Mouse (Mus musculus) small intestine, adult 2 months (tissue): ENCODE measurements around the gene Kif26a. TPM values are rescaled to one million over a fixed set of nuclear protein-coding genes. Genes with fewer than 3 reads are reported as not detected.

Source experiments
- H3K27ac ChIP-seq: fragments of 200-500 bp; 2 replicates; pipeline ENCODE4 v1.5.1; 2012; ENCODE audit warnings: low read depth, low read length, control low read depth, inconsistent platforms; ENCODE audit not compliant: insufficient read depth
- H3K27me3 ChIP-seq: fragments of 200-500 bp; 2 replicates; pipeline ENCODE4 v1.6.1; 2012; ENCODE audit warnings: mild to moderate bottlenecking, moderate library complexity, low read length, inconsistent platforms; ENCODE audit not compliant: control insufficient read depth, insufficient read depth
- H3K36me3 ChIP-seq: fragments of 200-500 bp; 2 replicates; pipeline ENCODE4 v1.6.1; 2012; ENCODE audit warnings: mild to moderate bottlenecking, low read length, control low read depth, inconsistent platforms; ENCODE audit not compliant: control insufficient read depth, insufficient read depth
- H3K4me1 ChIP-seq: fragments of 200-500 bp; 2 replicates; pipeline ENCODE4 v1.6.1; 2012; ENCODE audit warnings: low read length, inconsistent platforms, mixed read lengths; ENCODE audit not compliant: control insufficient read depth, insufficient read depth, insufficient read length
- H3K4me3 ChIP-seq: fragments of 200-500 bp; 2 replicates; pipeline ENCODE4 v1.5.1; 2012; ENCODE audit warnings: low read depth, mild to moderate bottlenecking, control low read depth, inconsistent platforms, low read length, moderate library complexity
- CTCF ChIP-seq: fragments of 200-500 bp; IDR thresholded peaks from 2 replicates; pipeline ENCODE4 v1.5.1; 2012; ENCODE audit warnings: low read depth, mild to moderate bottlenecking, control low read depth, inconsistent platforms, low read length, moderate library complexity, mixed read lengths; ENCODE audit not compliant: insufficient replicate concordance, insufficient read length; ENCODE audit errors: extremely low read depth
- POLR2A ChIP-seq: fragments of 200-500 bp; IDR thresholded peaks from 2 replicates; pipeline ENCODE4 v1.6.1; 2012; ENCODE audit warnings: low read depth, mild to moderate bottlenecking, control low read depth, inconsistent platforms, low read length, moderate library complexity
- WGBS: fragments of 180-500 bp; shearing (Covaris S2); methylation state at CpG from one replicate; pipeline ENCODE4 v1.1.7; 2018; 5-methylcytosine and 5-hydroxymethylcytosine counted together
- polyA plus RNA-seq: library from polyadenylated mRNA; depleted of rRNA; stranded (reverse); fragments of >200 nt; gene quantifications from 2 replicates; pipeline ENCODE4 v1.2.3, GENCODE M21; 2012

Kif26a gene
- polyA plus RNA-seq, 1 experiment: 2.7 TPM

GRCm38 (mm10) chr12:112207163-112207562 lies 61.2 kb downstream of the Kif26a start:
- 77% methylated on average over 2 of the region's 2 CpGs for WGBS
- no peak overlapping the region for H3K27ac ChIP-seq

GRCm38 (mm10) chr12:112207734-112208133 lies 61.7 kb downstream of the Kif26a start:
- Histone ChIP-seq H3K4me1 (no peaks in the 10 kb centered on the region), H3K27me3 (no peaks in the 10 kb centered on the region), H3K27ac (no peak overlapping the region), H3K4me3 (no peak overlapping the region), H3K36me3 (no peaks in the 10 kb centered on the region)
- 74% methylated on average over 4 of the region's 4 CpGs for WGBS
- TF ChIP-seq POLR2A (no peak), CTCF (no peak)

More at GRCm38 (mm10) chr12:112207163-112207562, 61.2 kb downstream of the Kif26a start:
- H3K36me3 ChIP-seq: no peaks in the 10 kb centered on the region
- no peak overlapping the region for H3K4me3 ChIP-seq
- TF ChIP-seq CTCF: no peak
- no peak for TF ChIP-seq POLR2A
- no peaks in the 10 kb centered on the region for H3K4me1 ChIP-seq
- H3K27me3 ChIP-seq: no peaks in the 10 kb centered on the region

- Histone ChIP-seq H3K27ac (no peak overlapping the region), H3K4me3 (no peak overlapping the region), H3K27me3 (no peaks in the 10 kb centered on the region), H3K4me1 (no peaks in the 10 kb centered on the region), H3K36me3 (no peaks in the 10 kb centered on the region)
- TF ChIP-seq POLR2A: no peak
- TF ChIP-seq CTCF: no peak
- 64% methylated on average over 13 of the region's 13 CpGs for WGBS
Measured at GRCm38 (mm10) chr12:112210622-112211021, 64.6 kb downstream of the Kif26a start.

- H3K27me3 ChIP-seq: no peaks in the 10 kb centered on the region
- H3K4me1 ChIP-seq: no peaks in the 10 kb centered on the region
- no peak overlapping the region for H3K4me3 ChIP-seq
- 31% methylated on average over 13 of the region's 13 CpGs for WGBS
- no peak overlapping the region for H3K27ac ChIP-seq
- TF ChIP-seq CTCF (no peak), POLR2A (no peak)
- no peaks in the 10 kb centered on the region for H3K36me3 ChIP-seq
Measured at GRCm38 (mm10) chr12:112214441-112214857, 68.4 kb downstream of the Kif26a start.

GRCm38 (mm10) chr12:112215545-112215944 lies 69.5 kb downstream of the Kif26a start:
- no peak for TF ChIP-seq CTCF
- no peak for TF ChIP-seq POLR2A
- 78% methylated on average over 7 of the region's 7 CpGs for WGBS

DNA sequence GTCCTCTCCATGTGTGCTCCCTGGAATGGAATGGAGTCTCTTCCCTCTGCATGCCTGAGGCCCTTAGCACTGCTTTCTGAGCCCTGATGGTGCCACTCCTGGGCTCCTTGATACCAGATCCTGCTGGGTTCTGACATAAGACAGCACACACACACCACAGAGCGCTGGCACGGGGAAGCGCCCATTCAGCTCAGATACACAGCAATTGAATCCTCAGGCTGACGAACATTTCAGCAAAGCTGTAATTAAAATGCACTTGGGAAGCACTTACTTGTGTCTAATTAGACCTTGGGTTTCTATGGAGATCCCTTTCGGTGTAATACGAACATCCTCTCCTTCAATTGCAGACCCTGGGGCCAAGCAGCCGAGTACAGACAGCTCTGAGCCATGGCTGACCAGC lies 71.0 kb downstream of the Kif26a start:
- TF ChIP-seq POLR2A (no peak), CTCF (no peak)
- Histone ChIP-seq H3K36me3 (no peaks in the 10 kb centered on the region), H3K4me1 (no peaks in the 10 kb centered on the region), H3K4me3 (no peak overlapping the region), H3K27me3 (no peaks in the 10 kb centered on the region), H3K27ac (no peak overlapping the region)
- 84% methylated on average over 7 of the region's 7 CpGs for WGBS

More at GRCm38 (mm10) chr12:112215545-112215944, 69.5 kb downstream of the Kif26a start:
- no peaks in the 10 kb centered on the region for H3K27me3 ChIP-seq
- no peaks in the 10 kb centered on the region for H3K4me1 ChIP-seq
- no peak overlapping the region for H3K27ac ChIP-seq
- H3K36me3 ChIP-seq: no peaks in the 10 kb centered on the region
- H3K4me3 ChIP-seq: no peak overlapping the region

DNA sequence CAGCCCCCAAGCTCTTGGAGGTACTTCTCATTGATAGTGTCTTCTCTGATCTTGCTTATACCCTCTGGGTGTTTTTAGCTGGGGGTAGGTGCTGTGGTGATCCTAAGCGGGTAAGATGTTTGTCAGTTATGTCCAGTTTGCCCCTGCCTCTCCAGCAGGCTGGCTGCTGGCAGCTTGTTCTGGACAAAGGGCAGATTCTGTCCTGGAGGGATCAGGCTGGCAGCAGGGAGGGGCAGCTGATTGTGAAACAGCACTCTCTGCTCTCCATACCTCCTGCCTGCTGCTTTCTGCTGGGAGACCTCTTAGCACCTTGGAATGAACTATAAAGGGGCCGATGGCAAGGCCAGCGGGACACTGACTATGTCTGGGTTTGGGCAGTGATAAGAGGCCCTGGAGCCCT lies 71.7 kb downstream of the Kif26a start:
- no peaks in the 10 kb centered on the region for H3K27me3 ChIP-seq
- no peak overlapping the region for H3K27ac ChIP-seq
- TF ChIP-seq CTCF (no peak), POLR2A (no peak)
- H3K36me3 ChIP-seq: no peaks in the 10 kb centered on the region
- no peaks in the 10 kb centered on the region for H3K4me1 ChIP-seq
- WGBS: 25% methylated on average over 3 of the region's 3 CpGs
- no peak overlapping the region for H3K4me3 ChIP-seq

GRCm38 (mm10) chr12:112221290-112221689 lies 75.3 kb downstream of the Kif26a start:
- Histone ChIP-seq H3K27ac (no peak overlapping the region), H3K4me3 (no peak overlapping the region), H3K4me1 (no peaks in the 10 kb centered on the region), H3K27me3 (no peaks in the 10 kb centered on the region), H3K36me3 (no peaks in the 10 kb centered on the region)
- no peak for TF ChIP-seq CTCF
- TF ChIP-seq POLR2A: no peak
- 68% methylated on average over 6 of the region's 6 CpGs for WGBS
